Mouse (Mus musculus) urinary bladder, adult 18-20 months (tissue): Measurements from ENCODE around the gene Maats1.

Experiments
- DNase-seq, 2 experiments: peaks; one replicate each; pipeline ENCODE4 v3.0.0; 2022; ENCODE audit warnings: low spot score in 2 of 2, mixed read lengths in 2 of 2

Gene Maats1

GRCm38 (mm10) chr16:38294685-38295348 lies 47.1 kb downstream of the Maats1 start, which contains the start of gene Nr1i2:
Gene Nr1i2 (minus strand): TSS chr16:38294824.
- DNase-seq = no peak

GRCm38 (mm10) chr16:38290151-38290550 lies 51.8 kb downstream of the Maats1 start:
- no peak for DNase-seq

GRCm38 (mm10) chr16:38288851-38289250 lies 53.1 kb downstream of the Maats1 start:
- DNase-seq = no peak

- no peak for DNase-seq
Measured at GRCm38 (mm10) chr16:38287762-38288161, 54.2 kb downstream of the Maats1 start.

- no peak for DNase-seq
Measured at GRCm38 (mm10) chr16:38287357-38287756, 54.6 kb downstream of the Maats1 start.

DNA sequence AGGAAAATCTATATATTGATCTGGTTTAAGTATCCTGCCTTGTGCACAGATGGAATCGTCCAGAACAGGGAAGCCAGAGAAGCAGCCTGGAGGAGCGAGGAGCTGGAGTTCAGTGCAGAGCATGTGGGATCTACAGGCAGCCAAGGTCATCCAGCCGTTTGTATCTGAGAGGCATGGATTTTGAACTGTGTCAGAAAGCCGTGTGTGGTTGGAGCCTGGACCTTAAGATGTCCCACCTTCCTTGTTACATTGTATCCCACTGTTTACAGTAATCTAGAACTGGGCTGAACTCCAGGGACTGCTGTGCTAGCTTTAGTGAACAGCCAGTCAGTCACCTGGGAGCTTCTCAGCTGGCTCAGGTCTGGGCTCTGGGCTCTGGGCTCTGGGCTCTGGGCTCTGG lies 55.4 kb downstream of the Maats1 start:
- DNase-seq = no peak

DNA sequence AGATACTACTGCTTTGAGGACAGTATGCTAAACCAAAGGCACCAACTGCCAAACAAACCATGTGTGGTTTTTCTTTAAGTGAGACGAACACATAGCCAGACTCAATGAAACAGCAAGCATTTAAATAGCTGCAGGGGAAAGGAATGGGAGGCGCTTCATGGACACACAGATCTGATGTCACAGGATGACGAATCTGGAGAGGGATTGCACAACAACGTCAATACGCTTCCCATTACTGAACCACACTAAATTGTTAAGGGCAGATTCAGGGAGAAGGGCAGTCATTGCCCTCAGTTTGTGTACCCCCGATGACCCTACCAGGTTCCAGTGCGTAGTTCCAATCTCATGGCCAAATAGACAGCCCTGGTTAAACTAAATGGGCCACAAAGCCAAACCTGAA lies 56.1 kb downstream of the Maats1 start:
- DNase-seq = no peak

GRCm38 (mm10) chr16:38283300-38283699 lies 58.6 kb downstream of the Maats1 start:
- no peak for DNase-seq

GRCm38 (mm10) chr16:38282559-38283160 lies 59.3 kb downstream of the Maats1 start:
- no peak for DNase-seq

GRCm38 (mm10) chr16:38280951-38281350 lies 61.0 kb downstream of the Maats1 start:
- no peak for DNase-seq

- DNase-seq = no peak
Measured at GRCm38 (mm10) chr16:38279794-38280193, 62.1 kb downstream of the Maats1 start.

DNA sequence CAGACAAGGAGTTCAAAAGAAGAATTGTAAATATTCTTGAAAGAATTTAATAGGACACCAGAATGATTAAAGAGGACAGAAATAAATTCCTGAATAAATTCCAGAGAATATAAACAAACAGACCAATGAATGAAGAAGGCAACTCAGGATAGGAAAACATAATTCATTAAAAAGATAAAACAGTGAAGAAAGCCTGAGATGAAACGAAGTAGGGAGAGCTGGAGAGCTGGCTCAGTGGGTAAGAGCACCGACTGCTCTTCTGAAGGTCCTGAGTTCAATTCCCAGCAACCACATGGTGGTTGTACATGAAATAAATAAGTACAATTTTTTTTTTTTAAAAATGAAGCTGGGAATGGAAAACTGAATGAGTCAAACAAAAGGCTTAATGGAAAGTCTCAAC lies 67.2 kb downstream of the Maats1 start:
- no peak for DNase-seq

DNA sequence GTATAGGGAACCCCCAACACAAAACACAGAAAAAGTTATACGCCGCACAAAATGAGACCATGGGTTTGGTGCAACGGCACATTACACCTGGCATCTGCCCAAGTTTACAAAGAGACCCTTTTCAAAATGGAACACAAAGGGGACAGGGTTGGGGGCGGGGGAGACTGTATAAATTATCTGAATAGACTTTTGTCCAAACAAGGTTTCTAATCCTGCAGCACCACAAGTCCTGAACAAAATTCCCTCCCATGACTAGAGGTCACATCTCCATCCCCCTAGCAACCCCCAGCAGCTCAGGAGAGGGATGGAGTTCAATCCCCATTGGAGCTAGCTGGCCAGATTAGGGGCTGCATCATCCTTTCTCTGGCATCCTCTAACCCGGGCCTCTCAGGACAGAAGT lies 69.5 kb downstream of the Maats1 start:
- no peak for DNase-seq

DNA sequence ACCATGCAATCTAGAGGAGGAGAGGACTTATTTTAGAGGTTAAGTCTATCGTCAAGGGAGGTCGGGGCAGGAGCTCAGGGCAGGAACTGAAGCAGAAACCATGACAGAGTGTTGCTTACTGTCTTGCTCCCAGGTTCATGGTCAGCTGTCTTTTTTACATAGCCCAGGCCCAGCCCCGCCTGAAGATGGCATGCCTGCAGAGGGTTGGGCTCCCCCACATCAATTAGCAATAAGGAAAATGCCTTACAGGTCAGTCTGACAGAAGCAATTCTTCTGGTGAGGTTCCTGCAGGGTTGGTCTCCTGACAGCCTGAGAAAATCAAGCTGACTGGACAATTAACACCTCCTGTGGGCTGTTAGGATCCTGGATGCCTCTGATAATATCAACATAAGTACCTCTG lies 70.3 kb downstream of the Maats1 start:
- DNase-seq = no peak

- DNase-seq = no peak
Measured at GRCm38 (mm10) chr16:38255927-38256326, 86.0 kb downstream of the Maats1 start.

DNA sequence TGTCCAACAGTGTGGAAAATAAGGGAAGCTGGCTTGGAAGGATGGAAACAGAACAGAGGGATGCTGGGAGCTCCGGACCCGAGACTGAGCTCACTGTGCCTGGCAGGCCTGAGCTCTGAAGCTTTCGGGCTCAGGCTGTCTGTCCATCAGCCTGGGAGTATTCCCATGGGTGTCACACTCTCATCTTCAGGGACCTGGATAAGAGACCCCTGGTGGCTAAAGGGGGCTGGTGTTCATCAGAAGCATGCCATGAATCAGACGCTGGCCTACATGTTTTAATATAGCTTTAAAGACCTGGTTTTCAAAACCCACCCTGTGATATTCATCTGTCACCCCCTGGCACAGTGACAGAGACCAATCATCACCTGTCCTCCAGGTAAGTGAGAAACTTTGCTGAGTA lies 86.8 kb downstream of the Maats1 start:
- DNase-seq = no peak

- no peak for DNase-seq
Measured at GRCm38 (mm10) chr16:38254001-38254400, 87.9 kb downstream of the Maats1 start.

DNA sequence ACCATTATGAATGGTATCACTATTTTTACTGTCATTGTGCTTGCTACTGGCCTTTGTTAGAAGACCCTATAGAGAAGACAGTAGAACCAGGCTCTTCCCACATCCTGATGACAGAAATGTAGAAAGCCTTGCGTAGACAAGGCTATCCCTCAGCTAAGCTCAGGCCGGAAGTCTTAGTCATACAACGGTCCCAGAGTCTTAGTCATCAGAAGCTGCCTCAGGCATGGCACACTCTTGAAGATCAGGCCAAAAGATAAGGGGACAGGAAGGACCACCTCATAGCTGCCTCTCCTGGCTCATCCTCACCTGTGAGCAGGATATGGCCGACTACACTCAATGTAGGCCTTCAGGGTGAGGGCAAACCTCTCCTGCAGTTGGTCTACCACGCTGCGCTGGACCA lies 91.5 kb downstream of the Maats1 start:
- DNase-seq = no peak

- DNase-seq = no peak
Measured at GRCm38 (mm10) chr16:38248331-38248961, 93.5 kb downstream of the Maats1 start.
